ENCODE assay signal across 1 mouse cellular context in genomic region chr4:115785511-115786034, GRCm38 (mm10).
TF ChIP-seq lines count a peak whose summit lies in the region.

No protein-coding gene starts in this region.

TF ChIP-seq in CH12.LX, 34 proteins besides CTCF, POLR2A, EP300 and RAD21:
- no peak for TF ChIP-seq ZNF384 (IDR thresholded peaks at IDR 0.05; ENCODE audit: low read depth, low read length)
- TF ChIP-seq SIN3A (IDR thresholded peaks at IDR 0.05; ENCODE audit: low read length) = no peak
- TF ChIP-seq USF1 (IDR thresholded peaks at IDR 0.05; ENCODE audit: low read depth, low read length) = peak; percentile 14; the same call in 1 of the 2 replicates
- TF ChIP-seq MAZ (IDR thresholded peaks at IDR 0.05; ENCODE audit: low read depth, low read length) = no peak
- TF ChIP-seq BHLHE40 (IDR thresholded peaks at IDR 0.05; ENCODE audit: low read depth, low read length) = no peak
- no peak for TF ChIP-seq RCOR1 (conservative IDR thresholded peaks at IDR 0.05; ENCODE audit: low read depth, low read length)
- TF ChIP-seq PAX5 (IDR thresholded peaks at IDR 0.05; ENCODE audit: low read length) = no peak
- no peak for TF ChIP-seq CHD1 (IDR thresholded peaks at IDR 0.05; ENCODE audit: low read depth, low read length)
- TF ChIP-seq MEF2A (IDR thresholded peaks at IDR 0.05; ENCODE audit: borderline replicate concordance, low read depth, low read length) = no peak
- TF ChIP-seq CHD2 (IDR thresholded peaks at IDR 0.05; ENCODE audit: low read length) = no peak
- TF ChIP-seq MAFK (IDR thresholded peaks at IDR 0.05; ENCODE audit: insufficient replicate concordance, low read length) = peak; percentile 83
- no peak for TF ChIP-seq MXI1 (IDR thresholded peaks at IDR 0.05; ENCODE audit: low read depth, low read length)
- TF ChIP-seq JUND (conservative IDR thresholded peaks at IDR 0.05; ENCODE audit: low read depth, low read length) = no peak
